Mouse (Mus musculus): ENCODE results near the gene Dagla.

The Dagla gene

DNA sequence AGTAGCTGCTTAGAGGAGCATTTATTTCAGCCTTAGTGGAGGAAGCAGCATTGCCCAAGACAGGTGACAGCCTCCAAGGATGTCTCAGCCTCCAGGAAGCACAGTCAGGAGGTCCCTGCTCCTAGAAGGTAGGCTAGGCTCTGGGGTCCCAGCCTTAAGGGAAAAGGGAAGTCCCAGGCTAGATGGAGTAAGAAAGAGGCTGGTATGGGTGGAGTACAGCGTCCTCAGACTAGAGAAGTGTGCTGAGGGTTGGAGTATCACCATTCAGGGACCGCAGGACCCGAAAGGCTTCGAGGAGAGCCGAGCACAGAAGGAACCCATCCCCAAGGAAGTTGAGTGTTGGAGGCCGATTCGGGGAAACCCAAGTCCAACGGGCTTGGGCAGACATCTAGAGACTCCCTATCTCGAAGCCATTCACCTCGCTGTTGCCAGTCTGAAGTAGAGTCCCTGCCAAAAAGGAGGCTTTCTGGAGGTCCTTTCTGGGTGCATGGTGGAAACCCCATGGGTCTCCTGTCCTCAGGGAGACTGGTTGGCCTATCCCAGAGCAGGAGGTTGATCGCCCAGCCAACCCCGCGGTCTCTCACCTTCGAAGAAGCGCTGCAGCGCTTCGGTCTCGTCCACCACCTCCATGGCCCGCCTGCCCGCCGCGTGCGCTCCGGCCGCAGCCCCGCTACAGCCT, 64.6 kb downstream of the Dagla start:
- DNase-seq (ENCODE audit: low spot score in 2 of 2) = no peak

DNA sequence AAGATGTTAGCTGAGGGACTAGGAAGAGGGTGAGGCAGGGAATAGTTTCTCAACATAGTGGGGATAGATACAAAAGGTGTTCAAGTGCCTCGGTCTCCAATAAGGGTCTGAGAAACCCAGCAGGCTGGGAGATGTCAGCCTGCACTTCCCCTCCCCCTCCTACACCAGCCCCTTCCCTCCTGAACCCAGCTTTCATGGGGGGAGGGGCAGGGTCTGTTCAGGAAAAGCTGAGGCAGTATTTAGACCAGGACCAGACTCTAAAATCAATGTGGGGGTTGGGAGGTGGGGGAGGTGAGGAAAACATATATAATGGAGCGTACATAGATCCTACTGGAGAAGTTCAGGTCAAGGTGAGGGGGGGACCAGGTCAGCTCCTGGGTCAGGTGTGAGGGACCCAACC, 65.3 kb downstream of the Dagla start:
- no peak for DNase-seq (ENCODE audit: low spot score in 2 of 2)

DNA sequence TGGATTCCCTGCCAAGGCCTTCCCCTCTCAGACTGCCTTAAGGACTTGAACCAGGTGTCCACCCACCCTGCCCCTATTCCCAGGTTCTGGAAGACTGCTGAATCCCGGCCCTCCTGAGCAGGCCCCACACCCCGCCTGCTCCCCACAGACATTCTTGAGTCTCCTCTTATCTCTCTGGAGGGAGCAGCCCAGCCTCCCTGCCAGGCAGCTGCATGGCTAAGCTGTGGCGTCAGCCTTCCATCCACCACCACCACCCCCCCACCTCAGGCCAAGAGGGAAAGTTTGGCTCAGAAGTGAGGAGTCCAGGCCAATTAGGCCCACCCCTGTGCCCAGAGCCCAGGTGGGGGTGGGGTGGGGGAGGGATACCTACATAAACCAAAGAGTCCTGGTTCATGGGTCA, 66.2 kb downstream of the Dagla start:
- no peak for DNase-seq (ENCODE audit: low spot score in 2 of 2)

DNA sequence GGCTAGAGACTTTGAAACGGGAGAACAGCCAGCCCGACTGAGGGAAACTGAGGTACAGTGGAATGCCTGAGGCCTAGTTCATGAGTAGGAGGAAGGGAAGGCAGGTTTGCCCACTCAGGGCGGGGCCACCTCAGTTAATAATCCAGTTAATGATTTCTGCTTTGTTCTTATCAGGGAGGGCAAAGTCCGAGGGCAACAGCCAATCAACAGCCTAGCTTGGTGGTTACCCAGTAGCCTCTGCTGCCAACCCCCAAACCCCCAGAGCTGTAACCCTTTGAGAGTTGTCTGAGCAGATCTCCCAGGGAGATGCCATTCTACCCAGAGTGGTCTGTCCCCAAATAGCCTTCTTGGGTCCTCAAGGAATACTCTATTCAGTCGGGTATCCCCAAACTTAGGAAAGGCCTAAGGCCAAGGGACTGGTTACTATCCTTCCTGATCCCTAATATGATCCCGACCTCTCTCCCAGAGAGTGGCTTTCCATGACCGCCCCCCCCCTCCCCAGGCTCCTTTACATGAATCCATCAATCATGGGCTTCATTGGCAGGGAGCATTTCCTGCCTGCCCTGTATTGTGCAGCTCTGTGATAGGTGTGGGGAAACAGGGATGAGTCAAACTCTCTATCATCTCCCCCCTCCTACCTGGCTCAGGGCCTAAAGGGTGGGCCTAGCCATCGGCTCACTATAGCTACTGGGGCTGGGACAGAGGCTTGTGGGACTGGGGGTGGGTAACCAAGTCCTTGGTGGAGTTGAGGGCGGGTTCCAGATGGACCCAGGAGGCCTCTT, 68.7 kb downstream of the Dagla start:
- DNase-seq (ENCODE audit: low spot score in 2 of 2) = no peak

DNA sequence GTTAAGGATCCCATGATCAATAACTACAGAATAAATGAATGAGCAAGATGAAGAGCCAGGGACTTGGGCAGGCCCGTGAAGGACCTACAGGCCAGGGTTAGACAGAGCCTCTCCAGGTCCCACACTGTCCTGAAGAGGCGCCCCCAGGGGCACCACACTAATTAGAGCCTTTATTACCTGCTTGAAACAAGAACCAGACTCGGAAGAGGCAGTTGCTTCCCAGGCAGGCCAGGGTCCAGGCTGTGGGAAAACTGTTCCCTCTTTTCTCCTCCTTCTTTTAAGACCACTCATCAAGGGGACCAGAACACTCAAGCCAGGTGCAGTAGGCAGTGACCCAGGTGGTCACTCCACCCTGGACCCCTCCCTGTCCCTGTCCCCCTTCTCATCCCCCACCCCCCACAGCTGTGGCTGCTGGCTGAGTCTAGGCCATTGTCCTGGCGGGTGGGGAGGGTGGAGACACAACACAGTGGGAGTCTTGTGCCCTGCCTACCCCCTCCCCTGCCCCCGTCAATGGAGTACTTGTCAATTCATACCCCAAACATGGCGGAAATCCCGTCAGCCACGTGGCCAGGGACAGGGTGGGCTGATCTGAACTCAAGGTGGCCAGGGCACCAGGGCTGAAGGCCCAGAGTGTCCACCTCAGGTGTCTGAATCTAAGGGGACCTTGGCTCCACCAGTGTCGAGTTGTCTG, 72.2 kb downstream of the Dagla start:
- DNase-seq (ENCODE audit: low spot score in 2 of 2) = no peak

DNA sequence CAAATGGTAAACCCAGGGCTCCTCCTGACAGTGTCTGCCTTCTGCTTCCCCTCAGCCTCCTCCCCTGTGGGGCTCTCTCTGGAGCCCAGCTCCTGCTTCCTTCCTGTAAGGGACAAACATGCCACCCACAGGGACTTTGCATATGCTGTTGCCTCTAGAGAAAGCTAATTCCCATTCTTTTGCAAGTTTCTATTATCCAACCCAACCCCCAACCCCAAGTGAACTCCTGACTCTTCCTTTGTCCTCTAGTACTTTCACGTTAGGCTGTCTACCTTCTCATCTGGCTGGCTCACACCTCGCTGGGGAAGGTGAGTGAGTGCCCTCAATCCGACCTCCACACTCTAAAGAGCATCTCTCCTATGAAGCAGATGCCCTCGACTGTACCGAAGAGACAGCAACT, 72.8 kb downstream of the Dagla start:
- DNase-seq (ENCODE audit: low spot score in 2 of 2) = no peak

DNA sequence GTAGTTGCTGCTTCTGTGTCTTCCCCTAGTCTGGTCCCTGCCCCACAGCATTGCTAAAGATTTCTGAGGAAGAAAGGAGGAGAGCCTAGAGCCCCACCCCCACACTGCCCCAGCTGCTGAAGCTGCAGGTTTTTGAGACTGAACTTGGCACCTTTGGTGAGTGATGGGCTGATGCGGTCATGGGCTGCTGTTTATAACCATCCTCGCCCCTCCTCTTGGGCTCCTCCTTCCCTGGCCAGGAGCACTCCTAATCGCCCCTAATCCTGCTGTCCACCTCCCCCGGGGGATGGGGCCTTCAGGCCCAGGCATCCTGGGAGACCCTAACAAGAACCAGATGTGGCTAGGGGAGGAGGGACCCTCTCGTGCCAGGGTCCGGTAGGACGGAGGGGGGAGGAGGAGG, 73.7 kb downstream of the Dagla start:
- no peak for DNase-seq (ENCODE audit: low spot score in 2 of 2)

DNA sequence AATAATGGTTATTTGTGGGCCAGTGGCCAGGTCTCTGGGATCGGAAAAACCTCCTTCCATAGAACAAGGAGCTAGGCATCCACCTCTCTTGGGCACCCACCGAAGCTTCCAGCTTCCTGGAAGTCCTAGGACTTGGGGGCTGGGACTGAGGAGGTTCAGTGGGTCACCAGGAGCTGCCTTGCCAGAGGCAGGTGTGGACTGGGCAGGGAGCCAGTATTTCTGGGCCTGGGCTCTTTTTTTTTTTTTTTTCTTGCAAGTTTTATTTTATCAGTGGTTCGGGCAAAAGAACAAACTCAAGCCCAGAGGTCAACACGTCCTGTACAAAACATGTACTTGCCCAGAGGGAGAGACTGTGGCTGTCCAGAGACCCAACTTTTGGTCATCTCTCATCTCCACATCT, 78.9 kb downstream of the Dagla start:
- no peak for DNase-seq (ENCODE audit: low spot score in 2 of 2)

DNA sequence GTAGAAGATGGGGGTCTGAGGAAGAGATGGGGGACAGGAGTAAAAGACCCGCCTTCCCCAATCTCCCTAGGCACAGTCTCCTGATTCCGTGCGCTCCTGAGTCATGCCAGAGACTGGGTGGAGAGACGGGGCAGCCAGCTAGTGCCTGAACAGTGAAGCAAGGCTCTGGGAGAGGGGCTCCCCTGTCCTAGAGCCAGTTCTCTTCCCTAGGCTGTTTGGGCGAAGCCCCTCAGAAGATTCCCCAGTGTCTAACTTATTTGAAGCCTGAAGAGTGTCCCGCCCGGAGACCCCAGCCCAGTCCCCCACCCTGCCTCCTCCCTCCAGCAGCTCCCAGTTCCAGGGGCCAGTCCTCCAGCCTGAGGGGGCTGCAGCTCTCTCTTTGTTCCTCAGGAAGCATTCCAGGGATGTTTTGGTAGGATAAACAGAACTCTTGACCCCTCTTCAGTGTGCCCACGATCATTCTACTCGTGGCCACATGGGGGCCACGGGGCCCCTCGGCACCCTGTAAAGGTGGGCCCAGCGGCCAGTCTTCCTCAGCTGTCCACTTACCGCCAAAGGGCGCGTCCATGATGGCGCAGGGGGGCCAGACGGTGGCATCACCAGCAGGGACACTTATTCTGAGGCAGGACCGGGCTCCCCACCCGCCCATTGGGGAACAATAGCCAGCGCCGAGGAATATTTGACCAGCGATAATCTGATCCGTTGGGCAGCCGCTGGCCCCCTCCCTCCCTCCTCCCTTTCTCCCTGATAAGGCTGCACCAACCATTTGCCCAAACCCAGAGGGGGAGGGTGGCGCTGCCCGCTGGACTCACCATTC, 79.8 kb downstream of the Dagla start:
- no peak for DNase-seq (ENCODE audit: low spot score in 2 of 2)

DNA sequence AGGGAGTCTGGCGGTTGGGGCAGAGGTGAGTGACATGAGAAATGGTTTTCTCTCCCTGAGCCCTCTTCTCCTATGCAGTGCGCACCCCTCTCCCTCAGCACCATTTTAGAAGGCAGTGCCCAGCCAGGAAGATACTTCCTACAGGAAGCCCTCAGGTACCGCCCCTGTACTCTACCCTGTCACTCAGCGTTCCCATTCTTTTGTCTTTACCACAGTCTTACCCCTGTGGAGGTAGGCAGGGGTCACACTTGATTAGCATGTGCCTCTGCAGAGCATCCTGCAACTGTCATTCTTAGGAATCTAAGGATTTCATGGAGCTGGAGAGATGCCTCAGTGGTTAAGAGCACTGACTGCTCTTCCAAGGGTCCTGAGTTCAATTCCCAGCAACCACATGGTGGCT, 81.1 kb downstream of the Dagla start:
- no peak for DNase-seq (ENCODE audit: low spot score in 2 of 2)

DNA sequence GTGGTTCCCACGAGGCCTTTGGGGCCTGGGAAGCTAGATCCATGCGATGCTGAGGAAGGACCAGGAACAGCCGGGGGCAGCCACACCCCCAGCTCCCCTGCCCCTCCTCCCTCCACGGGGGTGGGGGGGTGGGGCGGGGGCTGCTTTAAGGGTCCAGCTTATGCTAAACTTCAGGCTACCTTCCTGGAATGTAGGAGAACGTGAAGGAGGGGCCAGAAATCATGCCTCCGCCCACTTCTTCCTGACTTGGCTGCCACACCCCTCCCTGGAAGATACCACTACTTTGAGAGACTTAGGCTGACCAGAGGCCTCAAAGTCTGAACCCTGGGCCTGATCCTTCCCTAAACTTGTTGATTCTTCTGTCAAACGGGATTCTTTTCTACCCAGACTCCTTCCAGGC, 82.0 kb downstream of the Dagla start:
- DNase-seq (ENCODE audit: low spot score in 2 of 2) = no peak

DNA sequence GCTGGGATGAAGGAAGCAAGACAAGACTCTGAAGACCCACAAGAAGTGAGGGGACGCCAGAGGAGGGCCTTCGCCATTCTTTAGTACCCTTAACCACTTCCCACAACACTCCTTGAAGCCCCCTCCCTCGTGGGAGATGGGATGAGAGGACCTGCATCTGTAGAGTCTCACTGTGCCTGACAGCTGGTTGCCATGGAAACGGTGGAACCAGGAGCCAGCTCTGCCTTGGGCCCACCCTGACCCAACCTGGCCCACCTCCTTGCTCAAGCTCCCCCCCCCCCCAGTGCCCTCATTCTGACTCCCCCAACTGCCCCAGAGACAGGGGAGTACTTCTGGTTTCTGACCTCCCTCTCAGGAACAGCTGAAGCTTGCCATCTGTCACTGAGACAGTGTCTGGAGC, 83.1 kb downstream of the Dagla start:
- DNase-seq (ENCODE audit: low spot score in 2 of 2) = no peak

DNA sequence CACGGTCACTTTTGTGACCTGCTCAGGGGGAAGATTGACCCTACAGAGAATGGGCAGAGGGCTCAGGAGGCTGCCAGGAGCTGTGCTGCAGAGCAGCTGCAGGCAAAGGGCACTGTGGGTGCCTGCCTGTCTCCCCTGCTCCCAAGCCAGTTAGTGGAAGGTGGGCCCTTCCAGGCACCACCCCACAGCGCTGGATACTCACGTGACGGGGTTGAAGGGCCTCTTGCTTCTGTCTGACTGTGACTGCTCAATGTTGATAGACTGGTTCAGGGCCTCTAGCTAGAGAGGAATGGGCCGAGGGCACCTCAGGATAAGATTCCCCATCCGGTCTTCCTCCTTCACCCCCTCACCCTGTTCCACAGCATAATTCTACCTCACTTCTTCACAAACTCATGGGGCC, 85.1 kb downstream of the Dagla start:
- no peak for DNase-seq (ENCODE audit: low spot score in 2 of 2)

DNA sequence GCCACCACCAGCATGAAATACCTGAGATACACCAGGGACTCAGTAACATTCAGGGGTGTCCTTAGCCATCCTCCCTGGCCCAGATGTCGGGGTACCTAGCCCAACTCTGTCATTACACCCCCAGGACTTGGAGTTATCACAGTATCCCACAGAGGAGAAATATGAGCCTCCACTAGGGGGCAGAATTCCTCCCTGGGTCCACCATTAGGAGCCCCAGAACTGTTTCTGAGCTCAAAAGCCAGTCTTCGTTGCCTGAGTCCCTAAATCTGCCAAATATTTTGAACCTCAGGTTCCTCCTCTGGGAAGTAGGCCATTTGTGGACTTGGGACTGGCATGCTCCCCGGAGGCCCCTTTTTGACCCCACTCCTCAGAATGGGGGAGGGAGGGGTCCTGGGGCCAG, 85.6 kb downstream of the Dagla start:
- no peak for DNase-seq (ENCODE audit: low spot score in 2 of 2)

DNA sequence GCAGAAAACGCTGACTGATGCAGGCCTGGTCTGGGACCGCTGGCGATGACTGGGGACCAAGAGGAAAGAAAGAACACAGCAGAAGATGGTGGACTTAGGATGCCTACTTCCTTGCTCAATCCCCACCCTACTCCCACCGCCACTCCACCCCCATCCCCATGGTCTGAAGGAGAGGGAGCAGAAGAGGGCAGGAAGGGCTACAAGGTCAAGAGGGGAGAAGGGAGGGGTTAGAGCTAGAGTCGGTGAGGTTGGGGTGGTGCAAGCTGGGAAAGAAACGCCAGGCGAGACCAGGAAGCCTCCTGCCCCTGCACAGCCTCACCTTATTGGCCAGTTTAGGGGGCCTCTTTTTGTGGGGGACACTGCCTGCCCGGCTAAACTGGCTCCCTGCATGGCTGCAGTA, 88.6 kb downstream of the Dagla start:
- no peak for DNase-seq (ENCODE audit: low spot score in 2 of 2)

DNA sequence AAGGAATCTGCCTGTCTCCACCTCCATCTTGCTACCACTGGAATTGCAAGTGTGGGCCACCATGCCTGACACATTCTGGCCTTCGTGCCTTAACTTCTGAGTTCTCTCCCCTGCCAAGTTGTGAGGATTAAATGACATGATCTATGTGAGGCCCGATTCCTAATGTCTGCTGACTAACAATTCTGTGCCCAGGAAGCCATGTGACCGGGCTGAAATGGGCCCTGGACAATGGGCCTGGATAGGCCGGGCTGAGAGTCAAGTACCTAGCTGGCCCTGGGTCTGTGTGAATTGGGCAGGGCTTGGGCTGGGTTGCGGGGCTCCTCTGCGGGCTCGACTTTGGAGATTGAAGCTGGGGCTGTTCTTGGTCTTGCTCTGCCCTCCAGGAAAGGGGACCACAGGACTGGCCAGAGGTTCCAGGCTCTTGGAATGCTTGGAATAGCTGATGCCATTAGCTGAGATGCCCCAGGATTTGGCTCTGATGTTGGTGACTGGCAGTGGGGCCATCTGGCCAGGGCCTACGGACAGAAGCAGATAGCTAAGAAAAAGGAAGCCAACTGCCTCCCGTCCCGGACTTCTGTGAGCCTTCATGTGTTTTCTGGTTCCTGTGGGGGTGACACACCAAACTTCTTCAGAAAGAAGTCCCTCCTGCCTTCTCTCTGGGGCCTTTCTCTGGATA, 90.7 kb downstream of the Dagla start:
- DNase-seq (ENCODE audit: low spot score in 2 of 2) = no peak

DNA sequence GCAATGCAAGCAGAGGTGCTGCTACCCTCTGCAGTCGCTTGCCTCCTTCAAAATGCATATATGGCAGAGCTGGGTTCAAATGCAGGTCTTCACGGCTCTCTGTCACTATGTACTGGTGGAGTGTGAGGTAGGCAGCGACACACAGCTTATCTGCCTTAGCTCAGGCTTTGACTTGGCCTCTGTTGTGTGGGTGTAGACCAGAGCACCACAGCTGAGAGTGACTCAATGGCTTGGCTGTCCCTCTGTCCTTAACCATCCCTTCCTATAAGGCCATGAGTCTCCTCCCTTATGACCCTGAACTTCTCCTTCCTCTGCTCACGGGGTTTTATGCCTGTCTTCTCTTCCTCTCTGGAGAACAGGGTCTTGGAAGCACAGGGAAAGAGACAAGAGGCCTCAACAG, 93.8 kb downstream of the Dagla start:
- no peak for DNase-seq (ENCODE audit: low spot score in 2 of 2)

DNA sequence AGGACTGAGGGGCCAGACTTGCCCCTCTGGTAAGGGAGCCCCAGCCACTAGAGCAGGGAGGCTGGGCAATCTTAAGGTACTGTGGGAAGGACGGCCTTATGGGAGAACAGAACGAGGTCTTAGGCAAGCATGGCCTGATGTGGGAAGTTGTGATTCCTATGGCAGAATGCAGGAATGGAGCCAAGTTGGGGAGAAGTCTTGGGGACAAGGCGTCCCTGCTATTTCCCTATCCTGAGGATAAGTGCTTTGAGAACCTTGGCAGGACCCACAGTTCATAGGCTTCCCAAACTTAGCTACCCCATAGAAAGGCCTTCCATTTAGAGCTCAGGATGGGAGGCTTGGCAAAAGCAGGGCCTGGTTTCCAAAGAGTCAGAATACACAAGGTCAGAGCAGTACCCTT, 95.8 kb downstream of the Dagla start:
- no peak for DNase-seq (ENCODE audit: low spot score in 2 of 2)

DNA sequence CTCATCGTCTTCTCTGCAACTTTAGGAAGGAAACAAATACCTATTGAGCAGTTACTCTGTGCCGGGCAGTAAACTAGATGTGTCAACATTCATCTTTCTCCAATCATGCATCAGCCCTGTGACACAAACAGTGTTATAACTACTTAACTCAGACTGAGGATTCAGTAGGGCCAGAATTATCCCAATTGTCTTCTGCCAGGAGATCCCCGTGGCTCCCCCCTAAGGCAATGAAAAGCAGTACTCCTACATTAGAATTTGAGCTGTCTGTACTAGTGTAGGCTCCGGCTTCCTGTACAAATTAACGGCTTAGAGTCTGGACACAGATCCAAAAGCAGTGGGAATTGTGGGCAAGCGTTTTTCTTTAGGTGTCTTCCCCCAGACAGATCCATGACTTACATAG, 99.6 kb downstream of the Dagla start:
- DNase-seq (ENCODE audit: low spot score in 2 of 2) = no peak

DNA sequence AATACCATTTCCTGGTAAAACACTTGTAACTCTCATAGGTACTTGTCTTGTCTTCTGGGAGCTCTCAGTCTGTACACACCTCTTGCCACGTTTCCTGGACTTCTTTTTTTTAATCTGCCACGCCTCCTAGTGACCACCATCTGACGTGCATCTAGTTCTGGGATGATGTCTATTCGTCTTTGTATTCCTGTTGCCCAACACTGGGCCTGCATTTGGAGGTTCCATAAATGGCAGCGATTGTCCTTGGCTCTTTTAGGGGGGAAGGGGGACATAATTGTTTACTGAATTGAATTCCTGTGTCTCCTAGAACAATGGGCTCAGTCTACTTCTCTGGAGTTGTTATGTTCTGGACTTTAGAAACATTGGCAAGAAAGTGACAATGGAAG, 100.1 kb downstream of the Dagla start:
- DNase-seq (ENCODE audit: low spot score in 2 of 2) = no peak

DNA sequence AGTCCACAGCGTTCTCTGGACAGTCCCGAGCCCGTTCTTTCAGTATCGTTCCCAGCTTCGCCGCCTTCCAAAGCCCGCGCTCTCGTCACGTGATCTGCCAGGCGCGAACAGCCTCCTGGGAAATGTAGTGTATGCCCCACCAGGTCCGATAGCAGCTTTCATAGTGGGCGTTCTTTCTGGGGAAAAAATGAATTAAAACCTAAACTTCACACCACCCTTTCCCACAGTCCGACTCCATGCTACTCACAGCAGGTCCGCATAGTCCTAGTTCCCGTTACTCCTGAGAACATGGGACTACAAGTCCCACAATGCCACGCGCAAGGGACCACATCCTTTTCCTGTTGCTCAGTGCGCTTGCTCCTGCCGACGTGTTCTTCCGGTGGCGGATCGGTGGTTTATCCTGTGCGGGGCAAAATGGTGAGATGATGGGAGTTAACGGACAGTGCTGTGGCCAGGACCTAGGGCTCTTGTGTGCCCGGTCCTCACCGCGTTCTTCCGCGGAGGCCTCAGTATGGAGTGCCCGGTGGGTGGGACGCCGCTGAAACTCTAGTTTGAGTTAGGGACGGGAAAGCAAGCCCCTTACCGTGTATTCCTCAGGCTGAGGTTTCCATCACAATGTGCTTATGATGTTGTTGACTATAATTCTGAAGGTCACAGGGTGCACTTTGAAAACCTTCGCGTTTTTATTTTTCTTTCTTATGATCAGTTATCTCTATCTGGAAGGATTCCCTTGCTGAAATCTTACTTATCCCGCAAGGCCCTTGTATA, 100.6 kb downstream of the Dagla start, which contains the start of the genes Tmem258 and Fen1:
TSS of gene Tmem258 (plus strand) at position 167 of the 768 bp plus-strand sequence.
TSS of gene Fen1 (minus strand) at position 322 of the 768 bp plus-strand sequence.
- peak; percentile 87 to 88 for DNase-seq (ENCODE audit: low spot score in 2 of 2)

All from frontal cortex, postnatal 14 days (tissue).